Mouse (Mus musculus) Patski (cell line): ENCODE data around the gene Ubac2. TPM values are rescaled to one million over a fixed set of nuclear protein-coding genes. Genes with fewer than 3 reads are reported as not detected.
"Not testable (repeated sequence)": the region's sequence is repeated elsewhere in the genome, so short reads cannot be mapped to it uniquely, and the experiment has no call there.

ENCODE experiments used
- ATAC-seq: fragments of 100-300 bp; one replicate; pipeline ENCODE4 v1.8.0; 2021
- CTCF ChIA-PET: fragments of 350-600 bp; sonication (Branson Sonifier 250); formaldehyde crosslinking; loops from one replicate; lab custom pipeline; 2022; ENCODE audit warnings: inconsistent platforms; lab: Charles Lee
- POLR2A ChIA-PET: fragments of 350-600 bp; sonication (Branson Sonifier 250); formaldehyde crosslinking; loops from one replicate; lab custom pipeline; 2022; ENCODE audit warnings: antibody characterized with exemption, inconsistent platforms; lab: Charles Lee
- DNase-seq: peaks from one replicate; pipeline ENCODE4 v3.0.0-alpha.2; 2011; ENCODE audit warnings: low read depth, low spot score
- H3K27me3 ChIP-seq: fragments of 371-371 bp; one replicate; pipeline ENCODE4 v1.5.1; 2021
- CTCF ChIP-seq: fragments of 100-300 bp; IDR thresholded peaks from one replicate; pipeline ENCODE4 v1.5.1; 2021
- in situ Hi-C: fragments of 300-500 bp; cut with MboI; formaldehyde crosslinking; loops from 3 replicates; pipeline ENCODE4 v1.11.1; 2018; ENCODE audit warnings: low pct_unique_long_range_greater_than_20kb, mixed read lengths
- polyA plus RNA-seq: library from polyadenylated mRNA; unstranded; gene quantifications from one replicate; pipeline ENCODE4 v1.2.3, GENCODE M21; 2021

Ubac2 gene
- polyA plus RNA-seq, 1 experiment from 2014 or later: 46.7 TPM

GRCm38 (mm10) chr14:121869111-121869510 is 9.3 kb upstream of the Ubac2 start:
- ChIA-PET POLR2A (no interaction called here), CTCF (no interaction called here)
- DNase-seq (no peak), ATAC-seq (no peak)
- H3K27me3 ChIP-seq: no peaks in the 10 kb centered on the region
- in situ Hi-C loops: loop anchor here (5.0 kb wide), 1 partner anchor 193 kb away; no protein-coding TSS in a partner anchor
- no peak for TF ChIP-seq CTCF

- no peaks in the 10 kb centered on the region for H3K27me3 ChIP-seq
- ATAC-seq: no peak
- no peak for DNase-seq
- in situ Hi-C loops: no loop called here
- no peak for TF ChIP-seq CTCF
- ChIA-PET POLR2A (no interaction called here), CTCF (no interaction called here)
Observed at GRCm38 (mm10) chr14:121872760-121873159, 5.7 kb upstream of the Ubac2 start.

- ChIA-PET POLR2A (no interaction called here), CTCF (no interaction called here)
- H3K27me3 ChIP-seq: no peaks in the 10 kb centered on the region
Observed at GRCm38 (mm10) chr14:121873172-121873571, 5.2 kb upstream of the Ubac2 start.

DNA sequence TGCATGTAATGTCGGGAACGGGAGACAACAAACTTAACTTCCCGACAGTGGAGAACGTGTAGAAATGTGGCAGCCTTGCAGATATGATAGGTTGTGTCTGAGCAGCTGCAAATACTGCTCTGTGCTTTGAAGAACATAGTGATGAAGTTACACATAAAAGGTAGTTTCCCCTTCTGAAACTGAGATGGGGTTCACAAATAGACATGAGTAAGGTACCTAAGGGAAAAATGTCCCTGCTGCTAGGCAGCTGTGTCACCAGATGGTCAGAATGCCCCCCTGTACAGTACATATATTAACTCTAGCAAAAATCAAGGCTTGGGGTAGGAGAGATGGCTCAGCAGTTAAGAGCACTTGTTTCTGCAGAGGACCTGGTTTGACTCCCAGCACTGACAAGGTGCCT is 4.8 kb upstream of the Ubac2 start:
- POLR2A ChIA-PET: no interaction called here
- in situ Hi-C loops: no loop called here

More at GRCm38 (mm10) chr14:121873172-121873571, 5.2 kb upstream of the Ubac2 start:
- TF ChIP-seq CTCF: no peak
- ATAC-seq (no peak), DNase-seq (no peak)
- in situ Hi-C loops: no loop called here

GRCm38 (mm10) chr14:121876190-121876589 is 2.2 kb upstream of the Ubac2 start:
- in situ Hi-C loops, H3K27me3 ChIP-seq, DNase-seq, CTCF ChIA-PET, POLR2A ChIA-PET, ATAC-seq: not testable (repeated sequence)

More for the DNA sequence above, 4.8 kb upstream of the Ubac2 start:
- no peak for TF ChIP-seq CTCF
- ATAC-seq (no peak), DNase-seq (no peak)
- CTCF ChIA-PET: no interaction called here
- H3K27me3 ChIP-seq: no peaks in the 10 kb centered on the region

DNA sequence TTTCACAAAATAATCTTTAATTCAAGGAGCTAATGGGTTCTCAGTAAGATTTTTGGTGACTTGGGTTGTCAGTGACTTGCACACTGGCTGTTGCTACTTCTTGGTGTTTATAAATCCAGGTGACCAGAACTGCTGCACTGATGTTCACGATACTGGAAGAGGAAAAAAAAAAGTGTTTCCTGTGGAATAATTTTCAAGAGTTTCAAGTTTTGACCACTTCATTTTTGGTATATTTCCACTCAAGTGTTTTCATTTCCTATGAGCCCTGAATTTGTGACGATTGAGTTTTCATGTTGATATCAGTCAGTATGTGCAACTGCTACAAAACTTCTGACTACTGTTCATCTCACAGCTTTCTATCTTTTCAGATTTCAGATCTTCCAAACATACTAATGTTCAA is 1.6 kb upstream of the Ubac2 start:
- no peak for TF ChIP-seq CTCF
- in situ Hi-C loops: no loop called here
- no peak for DNase-seq
- no peaks in the 10 kb centered on the region for H3K27me3 ChIP-seq
- no peak for ATAC-seq
- ChIA-PET POLR2A (no interaction called here), CTCF (interaction anchor here (1.3 kb wide), 1 partner anchor 12 kb away, joined by 5 read pairs; no protein-coding TSS in a partner anchor)

DNA sequence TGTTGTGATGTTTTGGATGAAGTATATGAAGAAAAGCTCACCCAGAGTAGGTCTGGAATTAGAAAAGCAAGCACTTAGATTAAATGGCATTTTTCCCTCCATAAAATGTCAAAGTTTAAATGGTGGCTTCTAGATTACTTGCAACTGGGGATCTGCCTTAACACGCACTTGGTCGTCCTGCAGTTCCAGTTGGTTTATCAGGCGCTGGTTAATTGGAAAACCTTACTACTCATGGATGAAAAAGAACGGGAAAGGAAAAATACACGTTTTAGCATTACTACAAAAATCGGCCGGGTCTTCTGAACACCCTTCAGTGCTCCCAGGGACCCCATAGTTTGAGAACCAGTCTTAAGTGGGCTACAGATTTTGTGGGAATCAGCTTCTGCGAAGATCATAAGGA is 780 bp upstream of the Ubac2 start:
- in situ Hi-C loops: no loop called here
- ATAC-seq (no peak), DNase-seq (no peak)
- CTCF ChIA-PET: interaction anchor here (1.3 kb wide), 1 partner anchor 12 kb away, joined by 5 read pairs; no protein-coding TSS in a partner anchor
- TF ChIP-seq CTCF: no peak
- no peaks in the 10 kb centered on the region for H3K27me3 ChIP-seq
- POLR2A ChIA-PET: no interaction called here

DNA sequence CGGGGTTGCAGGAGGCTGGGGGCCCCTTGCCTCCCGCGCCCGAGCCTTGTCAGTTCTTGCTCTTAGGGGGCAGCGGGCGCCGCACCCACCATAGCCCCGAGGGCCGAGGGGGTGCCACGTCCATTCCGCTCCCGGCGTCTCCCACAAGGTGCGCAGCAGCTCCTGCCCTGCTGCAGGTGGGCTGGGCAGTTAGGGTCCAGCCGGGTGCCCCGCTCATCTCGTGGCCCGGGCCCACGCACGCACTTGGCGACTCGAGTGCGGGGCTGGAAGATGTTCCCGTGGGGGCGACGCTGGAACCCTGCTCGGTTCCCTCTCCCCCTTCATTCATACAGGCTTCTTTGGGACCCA is 413 bp downstream of the Ubac2 start:
- no peak for TF ChIP-seq CTCF
- H3K27me3 ChIP-seq: no peaks in the 10 kb centered on the region
- ChIA-PET POLR2A (interaction anchor here (0.6 to 1.0 kb wide), 2 partner anchors 17 to 36 kb away, joined by 3 to 5 read pairs; no protein-coding TSS in a partner anchor), CTCF (interaction anchor here (1.0 kb wide), 2 partner anchors 13 to 42 kb away, joined by 3 read pairs; no protein-coding TSS in a partner anchor)
- DNase-seq: no peak
- in situ Hi-C loops: no loop called here
- peak; percentile 54 for ATAC-seq

GRCm38 (mm10) chr14:121879266-121879840 is 933 bp downstream of the Ubac2 start:
- DNase-seq (no peak), ATAC-seq (no peak)
- POLR2A ChIA-PET: interaction anchor here (0.6 to 1.0 kb wide), 3 partner anchors 16 to 357 kb away, joined by 3 to 5 read pairs (median 3); no protein-coding TSS in a partner anchor
- no peaks in the 10 kb centered on the region for H3K27me3 ChIP-seq
- TF ChIP-seq CTCF: no peak
- CTCF ChIA-PET: interaction anchor here (1.0 kb wide), 2 partner anchors 12 to 41 kb away, joined by 3 read pairs; no protein-coding TSS in a partner anchor
- in situ Hi-C loops: no loop called here

GRCm38 (mm10) chr14:121881211-121881610 is 2.8 kb downstream of the Ubac2 start:
- in situ Hi-C loops: no loop called here
- TF ChIP-seq CTCF: no peak
- CTCF ChIA-PET: interaction anchor here (0.8 kb wide), 1 partner anchor 38 kb away, joined by 3 read pairs; no protein-coding TSS in a partner anchor
- DNase-seq (no peak), ATAC-seq (no peak)
- POLR2A ChIA-PET: no interaction called here
- no peaks in the 10 kb centered on the region for H3K27me3 ChIP-seq

- in situ Hi-C loops: no loop called here
- TF ChIP-seq CTCF: no peak
- no peak for DNase-seq
Observed at GRCm38 (mm10) chr14:121884150-121884797, 5.9 kb downstream of the Ubac2 start.

More at GRCm38 (mm10) chr14:121884150-121884797, 5.9 kb downstream of the Ubac2 start:
- POLR2A ChIA-PET: interaction anchor here (0.6 kb wide), 1 partner anchor 11 kb away, joined by 5 read pairs; no protein-coding TSS in a partner anchor
- CTCF ChIA-PET: no interaction called here
- no peaks in the 10 kb centered on the region for H3K27me3 ChIP-seq
- no peak for ATAC-seq
